Mouse (Mus musculus) E14TG2a.4 (cell line): ENCODE measurements at regions not wholly inside any gene's neighbourhood (a gene's known extent, or its start where the extent isn't known, plus 50 kb on each side); places are given as distances from the start of the nearest gene placed in this dataset.

Experiments
- CTCF ChIP-seq: conservative IDR thresholded peaks from 2 replicates; pipeline ENCODE4 v1.5.1; 2014; ENCODE audit warnings: low read length
- NANOG ChIP-seq: IDR thresholded peaks from 2 replicates; pipeline ENCODE4 v1.6.1; 2014; ENCODE audit warnings: borderline replicate concordance, low read length, mixed read lengths
- POU5F1 ChIP-seq: IDR thresholded peaks from 2 replicates; pipeline ENCODE4 v1.6.1; 2014; ENCODE audit warnings: low read length, borderline replicate concordance

GRCm38 (mm10) chr9:41474945-41475297 is 313.4 kb upstream of the Ubash3b start:
- TF ChIP-seq CTCF (no peak), POU5F1 (no peak), NANOG (no peak)
